Mouse (Mus musculus): ENCODE data around the gene Tgif2.
"Not testable (repeated sequence)": the region's sequence is repeated elsewhere in the genome, so short reads cannot be mapped to it uniquely, and the experiment has no call there.

The Tgif2 gene

DNA sequence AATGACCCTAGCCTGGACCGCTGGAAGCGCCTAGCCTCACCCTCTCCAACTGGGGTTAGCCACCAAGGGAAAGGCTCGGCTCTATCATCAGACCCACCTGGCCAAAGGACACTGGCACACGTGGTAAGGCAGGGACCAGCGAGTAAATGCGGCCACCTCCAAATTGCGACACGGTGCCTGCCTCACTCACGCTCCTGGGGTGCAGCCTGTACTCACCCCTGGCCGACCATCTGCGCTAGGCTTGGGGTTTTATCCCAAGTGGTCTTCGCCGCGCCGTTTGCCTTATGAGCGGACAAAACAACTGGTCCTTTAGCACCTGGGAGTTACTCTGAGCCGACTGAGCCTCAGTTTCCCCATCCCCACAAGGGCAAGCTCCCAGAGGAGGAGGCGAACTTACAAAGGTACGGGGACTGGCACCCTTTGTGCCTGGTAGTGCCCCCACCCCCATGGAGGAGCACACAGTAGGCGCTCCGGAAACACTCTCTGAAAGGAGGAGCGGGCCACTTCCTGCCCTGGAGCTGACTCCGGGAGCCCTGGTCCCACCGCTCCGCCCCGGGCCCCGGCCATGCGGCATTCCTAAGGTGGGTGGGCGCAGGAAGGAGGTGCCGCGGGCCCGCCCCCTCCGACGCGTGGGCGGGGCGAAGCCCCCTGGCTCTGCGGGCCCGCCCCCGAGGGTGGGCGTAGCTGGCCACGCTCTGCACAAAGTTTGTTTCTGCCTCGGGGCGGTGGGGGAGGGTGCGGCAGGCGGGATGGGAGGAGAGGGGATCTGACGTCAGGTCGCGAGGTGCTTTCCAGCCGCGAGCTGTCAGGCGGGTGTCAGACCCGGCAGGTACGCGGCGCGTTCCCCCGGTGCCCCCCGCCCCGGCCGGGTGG lies at the start of gene Tgif2:
TSS of gene Tgif2 (plus strand) at position 689 of the 873 bp plus-strand sequence.
- DNase-seq (ENCODE audit: low spot score), result peak; percentile 45

DNA sequence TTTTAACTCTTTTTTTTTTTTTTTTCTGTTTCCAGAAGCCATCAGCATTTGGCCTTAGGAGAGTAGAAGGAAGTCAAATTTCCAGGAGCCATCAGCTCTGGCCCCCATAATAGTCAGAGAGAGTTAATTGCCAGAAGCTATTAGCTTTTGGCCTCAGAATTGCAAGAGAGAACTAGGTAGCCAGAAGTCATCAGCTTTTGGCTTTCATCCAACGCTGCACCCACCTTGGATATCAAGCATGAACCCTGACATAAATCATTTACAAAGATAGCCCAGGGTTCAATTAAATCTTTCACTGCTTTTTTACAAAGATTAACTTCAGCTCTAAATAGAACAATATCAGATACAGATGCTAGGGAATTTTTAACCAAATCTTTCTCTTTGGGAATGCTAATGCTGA lies 41.3 kb upstream of the Tgif2 start:
- no peak for DNase-seq (ENCODE audit: low spot score)

DNA sequence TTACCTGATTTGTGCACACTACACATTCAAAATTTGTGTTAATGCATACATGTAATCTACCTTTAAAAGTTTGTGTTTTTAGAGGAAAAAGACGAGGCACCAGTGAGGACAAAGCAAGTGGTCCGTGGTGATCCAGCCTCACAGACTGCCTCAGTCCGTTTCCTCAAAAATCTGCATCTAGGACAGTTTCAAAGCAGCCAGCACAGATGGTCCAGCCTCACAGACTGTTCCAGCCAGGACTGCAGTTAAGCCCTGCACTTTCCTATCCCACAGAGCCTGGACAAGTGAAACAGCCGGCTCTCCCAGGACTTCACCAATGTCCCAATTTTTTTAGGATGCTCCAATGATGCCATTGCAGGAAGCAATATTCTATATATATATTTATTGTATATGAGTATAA lies 38.8 kb upstream of the Tgif2 start:
- no peak for DNase-seq (ENCODE audit: low spot score)

DNA sequence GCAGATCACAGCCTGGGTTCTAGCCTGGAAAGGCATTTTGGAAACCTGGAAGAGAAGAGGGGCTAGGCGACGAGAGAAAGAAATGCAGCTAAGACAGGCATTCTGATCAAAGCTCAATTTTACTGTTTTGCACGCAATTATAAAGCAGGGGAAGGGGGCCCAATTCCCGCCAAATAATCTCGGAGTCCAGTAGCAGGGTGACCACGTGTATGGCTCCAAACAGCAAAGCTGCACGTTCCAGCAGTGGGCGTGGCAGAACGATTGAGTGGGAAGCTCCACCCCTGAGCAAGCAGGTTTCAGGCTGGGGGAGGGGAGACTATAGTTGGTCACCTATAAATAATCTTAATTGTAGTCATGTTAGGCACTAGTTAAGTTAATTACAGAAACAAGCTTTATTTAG lies 37.7 kb upstream of the Tgif2 start:
- not testable (repeated sequence) for DNase-seq (ENCODE audit: low spot score)

DNA sequence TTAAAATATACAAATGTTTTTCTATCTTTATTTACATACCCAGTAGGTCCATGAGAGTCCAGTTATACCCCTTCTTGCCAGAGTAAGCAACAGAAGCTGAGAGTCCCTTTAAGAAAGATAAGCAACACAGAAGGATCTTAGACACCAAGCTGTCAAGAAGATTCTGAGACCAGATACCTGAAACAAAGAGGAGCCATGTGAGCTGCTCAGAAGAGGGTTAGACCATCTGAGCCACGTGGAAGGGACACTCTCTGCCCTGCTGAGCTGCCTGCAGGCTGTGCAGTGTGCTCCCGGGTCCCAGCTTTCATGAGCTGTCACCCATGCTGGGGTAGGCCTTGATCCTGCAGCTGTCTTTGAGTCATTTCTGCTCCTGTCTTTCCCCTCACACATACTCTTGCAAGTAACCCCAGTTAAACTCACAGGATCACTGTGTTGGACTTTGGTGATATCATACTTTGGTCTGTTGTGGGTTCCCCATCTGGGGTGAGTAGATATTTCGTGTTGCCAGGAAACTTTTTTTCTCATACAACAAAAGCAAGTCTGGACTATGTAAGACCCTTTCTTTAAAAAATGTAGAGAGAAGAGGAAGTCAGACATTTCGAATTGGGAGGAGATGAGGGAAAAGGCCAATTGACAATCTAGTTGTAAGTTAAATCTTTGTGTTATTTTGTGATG lies 36.0 kb upstream of the Tgif2 start:
- no peak for DNase-seq (ENCODE audit: low spot score)

DNA sequence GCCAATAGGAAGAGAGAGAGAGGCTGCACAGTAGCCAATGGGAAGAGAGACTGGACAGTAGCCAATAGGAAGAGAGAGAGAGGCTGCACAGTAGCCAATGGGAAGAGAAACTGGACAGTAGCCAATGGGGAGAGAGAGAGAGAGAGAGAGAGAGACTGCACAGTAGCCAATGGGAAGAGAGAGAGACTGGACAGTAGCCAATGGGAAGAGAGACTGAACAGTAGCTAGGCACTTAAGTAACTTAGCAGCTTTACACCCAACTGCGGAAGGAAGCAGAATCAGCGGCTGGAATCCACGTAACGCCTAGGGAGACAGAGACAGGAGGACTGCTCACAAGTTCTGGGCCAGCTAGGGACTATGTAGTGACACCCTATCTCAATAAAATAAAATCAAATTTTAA lies 35.2 kb upstream of the Tgif2 start:
- no peak for DNase-seq (ENCODE audit: low spot score)

DNA sequence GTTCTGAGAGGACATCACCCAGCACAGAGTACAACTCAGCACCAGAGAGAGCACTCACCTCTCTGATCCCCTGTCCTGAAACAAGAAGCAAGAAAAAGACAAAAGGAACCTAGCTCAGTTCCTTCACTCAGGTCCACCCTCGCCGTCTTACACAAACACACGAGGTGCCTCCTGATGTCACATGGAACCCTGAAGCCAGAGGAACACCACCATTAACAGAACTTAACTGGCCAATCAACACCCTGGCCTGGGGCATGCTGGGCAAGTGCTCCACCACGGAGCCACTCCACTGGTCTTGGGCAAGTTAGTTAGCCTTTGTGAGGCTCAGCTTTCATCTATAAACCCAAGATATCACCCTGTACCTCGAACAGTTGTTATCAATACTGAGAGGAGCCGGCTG lies 32.9 kb upstream of the Tgif2 start:
- no peak for DNase-seq (ENCODE audit: low spot score)

DNA sequence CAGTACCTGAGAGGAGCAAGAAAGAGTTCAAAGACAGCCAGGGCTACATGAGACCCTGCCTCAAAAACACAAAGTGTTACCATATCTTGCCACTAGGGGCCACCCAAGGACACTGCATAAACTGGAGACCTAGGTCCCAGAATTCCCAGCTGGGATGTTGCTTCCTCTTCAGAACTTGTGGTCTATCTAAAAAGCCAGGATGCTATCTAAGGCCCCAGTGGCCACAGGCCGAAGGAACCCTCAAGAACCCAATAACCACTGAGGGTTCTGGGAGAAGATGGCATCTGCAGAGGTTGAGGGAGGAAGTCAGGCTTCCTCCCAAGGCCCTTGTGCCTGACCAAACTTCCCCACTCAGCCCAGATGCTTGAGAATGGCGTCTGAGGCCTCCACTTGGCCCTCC lies 30.2 kb upstream of the Tgif2 start:
- no peak for DNase-seq (ENCODE audit: low spot score)

DNA sequence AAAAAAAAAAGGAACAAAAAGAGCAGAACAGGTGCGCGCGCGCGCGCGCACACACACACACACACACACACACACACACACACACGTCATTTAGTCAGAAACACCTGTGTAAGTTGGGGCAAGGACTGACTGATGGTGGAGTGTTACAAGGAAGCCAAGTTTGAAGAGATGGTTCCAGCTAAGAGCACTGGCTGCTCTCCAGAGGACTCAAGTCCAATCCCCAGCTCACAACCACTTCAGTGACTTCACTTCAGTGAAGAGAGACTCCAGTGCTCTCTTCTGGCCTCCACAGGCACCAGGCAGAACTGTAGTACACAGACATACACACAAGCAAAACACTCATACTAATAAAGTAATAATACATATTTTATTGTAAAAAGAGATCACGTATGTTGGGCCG lies 29.1 kb upstream of the Tgif2 start:
- no peak for DNase-seq (ENCODE audit: low spot score)

DNA sequence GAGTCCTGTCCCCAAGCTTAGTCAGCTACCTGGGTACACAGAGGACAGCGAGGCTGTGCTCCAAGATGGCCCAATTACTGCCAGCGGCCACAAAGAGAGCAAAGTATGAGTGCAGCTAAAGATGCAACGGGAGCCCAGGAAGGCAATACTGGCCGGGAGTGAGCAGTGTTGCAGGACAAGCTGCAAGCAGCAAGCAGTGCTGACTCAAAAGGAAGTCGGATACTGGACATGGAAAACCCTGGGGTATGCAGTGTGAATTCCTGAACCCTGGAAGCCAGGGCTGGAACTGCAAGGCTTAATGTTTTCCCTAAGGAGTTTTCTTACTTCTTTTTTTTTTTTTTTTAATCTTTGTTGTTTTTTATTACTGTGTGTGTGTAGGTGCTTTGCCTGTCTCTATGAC lies 28.3 kb upstream of the Tgif2 start:
- DNase-seq (ENCODE audit: low spot score), result no peak

DNA sequence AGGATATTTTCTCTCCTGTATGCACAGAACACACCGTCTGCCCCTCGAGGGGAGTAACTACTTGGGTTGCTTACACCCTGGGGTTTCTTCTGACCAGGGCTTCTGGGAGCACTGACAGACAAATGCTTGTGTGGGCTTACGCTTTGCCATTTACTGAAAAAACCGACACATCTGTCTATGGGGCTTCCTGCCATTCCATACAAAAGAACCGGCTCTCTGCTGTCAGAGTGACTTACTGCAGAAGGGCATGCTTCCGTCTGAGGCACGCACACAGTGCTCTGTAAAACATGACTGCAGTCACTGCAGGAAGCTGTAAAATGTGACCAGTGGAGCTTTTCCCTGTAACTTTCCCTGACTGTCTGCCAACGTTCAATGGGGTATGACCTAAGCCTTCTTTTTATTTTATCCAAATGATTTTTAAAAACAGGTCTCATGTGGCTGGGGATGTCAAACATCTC lies 25.4 kb upstream of the Tgif2 start:
- DNase-seq (ENCODE audit: low spot score), result no peak

DNA sequence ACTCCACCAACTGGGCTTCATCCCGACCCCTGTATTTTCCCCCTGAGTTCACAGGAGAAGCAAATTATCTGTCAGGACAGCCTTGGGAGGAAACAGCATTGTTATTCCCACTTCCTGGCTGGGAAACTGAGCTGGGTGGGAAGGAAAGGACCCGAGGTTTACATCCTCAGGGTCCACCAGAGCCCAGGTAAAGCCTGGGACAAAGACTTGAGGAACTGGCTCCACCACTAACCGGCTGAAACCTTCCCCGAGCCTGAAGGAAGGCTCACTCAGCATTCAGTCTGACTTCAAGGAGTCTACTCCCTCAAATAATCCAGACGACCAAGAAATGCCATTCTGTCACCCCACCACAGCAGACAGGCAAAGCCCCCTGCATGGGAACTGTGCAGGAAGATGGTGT lies 24.9 kb upstream of the Tgif2 start:
- no peak for DNase-seq (ENCODE audit: low spot score)

DNA sequence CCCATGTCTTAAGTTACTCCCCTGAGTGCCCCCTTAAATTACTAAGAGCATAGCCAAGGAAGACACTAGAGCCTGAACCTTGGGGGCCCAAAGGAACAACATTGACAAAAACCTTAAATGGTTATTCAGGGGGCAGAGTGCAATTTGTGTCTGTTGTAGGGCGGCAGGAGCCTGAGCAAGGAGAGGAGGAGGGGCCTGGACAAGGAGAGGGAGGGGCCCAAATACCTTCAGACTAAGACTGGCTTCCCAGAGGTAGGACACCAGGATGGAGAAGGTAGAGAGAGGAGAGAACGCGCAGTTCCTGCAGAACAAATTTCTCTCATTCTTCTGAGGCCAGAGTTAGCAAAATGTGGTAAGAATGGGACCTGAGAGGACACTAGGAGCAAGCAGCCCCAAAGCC lies 24.4 kb upstream of the Tgif2 start:
- DNase-seq (ENCODE audit: low spot score), result no peak

DNA sequence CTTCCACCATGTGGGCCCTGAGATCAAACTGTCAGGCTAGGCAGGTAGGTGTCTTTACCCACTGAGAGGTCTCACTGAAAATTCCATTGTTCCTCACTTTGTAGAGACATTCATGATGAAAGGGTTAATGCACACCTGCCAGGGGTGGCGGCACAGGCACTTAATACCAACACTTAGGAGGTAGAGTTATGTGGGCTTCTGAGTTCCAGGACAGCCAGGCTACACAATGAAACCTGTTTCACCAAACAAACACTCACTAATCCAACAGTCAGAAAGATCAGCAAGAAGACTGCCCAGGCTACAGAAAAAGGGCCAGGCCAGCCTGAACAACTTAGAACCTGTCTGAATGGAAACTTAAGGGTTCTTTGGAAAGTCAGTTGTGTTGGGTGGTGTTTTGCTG lies 23.7 kb upstream of the Tgif2 start:
- no peak for DNase-seq (ENCODE audit: low spot score)

DNA sequence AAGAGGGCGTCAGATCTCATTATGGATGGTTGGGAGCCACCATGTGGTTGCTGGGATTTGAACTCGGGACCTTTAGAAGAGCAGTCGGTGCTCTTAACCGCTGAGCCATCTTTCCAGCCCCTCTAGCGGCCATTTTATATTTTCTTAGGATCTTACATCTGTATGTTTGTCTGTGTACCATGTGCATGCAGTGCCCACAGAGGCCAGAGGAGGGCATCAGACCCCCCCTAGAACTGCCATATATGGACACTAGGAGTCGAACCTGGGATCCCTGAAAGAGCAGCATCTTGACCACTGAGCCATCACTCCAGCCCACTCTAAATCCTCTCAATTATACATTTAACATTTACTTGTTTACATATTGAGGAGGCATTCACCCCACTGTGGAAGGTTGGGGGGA lies 14.7 kb upstream of the Tgif2 start:
- DNase-seq (ENCODE audit: low spot score), result not testable (repeated sequence)

DNA sequence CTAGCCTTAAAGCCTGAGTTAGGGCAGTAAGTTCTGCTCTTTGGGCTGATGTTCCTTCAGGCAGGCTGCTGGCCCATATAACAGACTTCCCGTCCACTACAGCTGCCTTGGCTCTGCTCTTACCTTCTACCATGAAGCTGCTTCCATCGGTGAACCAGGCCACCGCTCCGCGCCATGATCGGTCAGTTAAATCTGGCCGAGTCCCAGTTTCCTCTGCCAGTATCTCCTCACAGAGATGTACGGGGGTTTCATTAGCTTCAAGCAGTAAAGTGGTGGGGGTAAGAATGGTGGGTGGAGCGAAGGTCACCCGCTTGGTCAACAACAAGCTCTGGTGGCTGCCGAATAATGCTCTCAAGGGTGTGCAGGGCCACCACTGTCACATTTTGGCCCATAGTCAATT lies 5.5 kb upstream of the Tgif2 start:
- no peak for DNase-seq (ENCODE audit: low spot score)

DNA sequence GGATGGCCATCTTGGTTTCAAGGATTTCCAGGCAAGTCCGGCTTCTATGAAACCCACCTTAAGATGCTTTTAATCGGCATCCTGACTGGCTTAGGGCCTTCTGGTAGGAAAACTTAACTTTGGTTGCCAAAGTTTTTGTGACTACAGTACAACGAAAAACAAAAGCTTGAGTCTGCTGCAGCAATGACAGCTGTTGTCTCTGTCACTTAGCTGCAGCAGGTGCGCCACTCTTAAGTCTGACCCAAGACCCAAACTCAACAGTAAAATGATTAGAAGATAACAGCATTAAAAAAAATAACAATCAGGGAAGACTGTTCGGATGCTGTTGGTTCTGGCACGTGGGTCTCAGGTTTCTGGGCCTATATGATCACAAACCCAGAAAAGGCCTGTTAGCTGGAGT lies 968 bp upstream of the Tgif2 start:
- DNase-seq (ENCODE audit: low spot score), result no peak

DNA sequence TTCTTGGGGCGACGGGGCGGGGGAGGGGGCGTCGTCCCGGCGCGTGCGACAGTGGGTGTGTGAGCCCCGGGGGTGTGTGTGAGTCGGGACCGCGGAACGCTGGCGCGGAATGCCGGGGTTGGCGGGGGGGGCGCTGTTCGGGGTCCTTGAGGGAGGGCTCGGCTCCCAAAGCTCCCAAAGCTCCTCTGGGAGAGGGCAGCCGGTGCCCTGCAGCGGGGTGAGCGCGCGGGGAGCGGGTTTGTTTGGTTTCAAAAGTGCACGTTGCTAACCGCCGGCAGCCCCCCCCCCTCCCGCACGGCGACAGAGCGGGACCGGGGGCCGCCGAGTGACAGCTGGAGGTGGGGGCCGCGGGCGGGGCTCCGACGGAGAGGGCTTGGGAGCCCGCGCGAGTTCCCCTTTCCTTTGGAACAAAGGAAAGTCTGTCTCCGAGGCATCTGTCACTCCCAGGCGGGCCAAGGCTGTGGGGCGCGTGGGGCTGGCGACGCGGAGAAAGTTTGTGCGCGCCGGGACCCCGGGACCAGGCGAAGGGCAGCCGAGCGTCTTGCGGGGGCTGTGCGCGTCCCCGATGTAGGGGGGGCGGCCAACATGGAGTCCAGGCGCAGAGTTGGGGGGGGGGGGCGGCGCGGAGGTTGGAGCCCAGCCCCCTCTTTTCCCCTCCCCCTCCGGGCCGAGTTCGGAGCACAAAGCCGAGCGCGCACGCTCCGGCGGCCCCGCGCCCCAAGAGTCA lies 657 bp downstream of the Tgif2 start:
- DNase-seq (ENCODE audit: low spot score), result no peak

DNA sequence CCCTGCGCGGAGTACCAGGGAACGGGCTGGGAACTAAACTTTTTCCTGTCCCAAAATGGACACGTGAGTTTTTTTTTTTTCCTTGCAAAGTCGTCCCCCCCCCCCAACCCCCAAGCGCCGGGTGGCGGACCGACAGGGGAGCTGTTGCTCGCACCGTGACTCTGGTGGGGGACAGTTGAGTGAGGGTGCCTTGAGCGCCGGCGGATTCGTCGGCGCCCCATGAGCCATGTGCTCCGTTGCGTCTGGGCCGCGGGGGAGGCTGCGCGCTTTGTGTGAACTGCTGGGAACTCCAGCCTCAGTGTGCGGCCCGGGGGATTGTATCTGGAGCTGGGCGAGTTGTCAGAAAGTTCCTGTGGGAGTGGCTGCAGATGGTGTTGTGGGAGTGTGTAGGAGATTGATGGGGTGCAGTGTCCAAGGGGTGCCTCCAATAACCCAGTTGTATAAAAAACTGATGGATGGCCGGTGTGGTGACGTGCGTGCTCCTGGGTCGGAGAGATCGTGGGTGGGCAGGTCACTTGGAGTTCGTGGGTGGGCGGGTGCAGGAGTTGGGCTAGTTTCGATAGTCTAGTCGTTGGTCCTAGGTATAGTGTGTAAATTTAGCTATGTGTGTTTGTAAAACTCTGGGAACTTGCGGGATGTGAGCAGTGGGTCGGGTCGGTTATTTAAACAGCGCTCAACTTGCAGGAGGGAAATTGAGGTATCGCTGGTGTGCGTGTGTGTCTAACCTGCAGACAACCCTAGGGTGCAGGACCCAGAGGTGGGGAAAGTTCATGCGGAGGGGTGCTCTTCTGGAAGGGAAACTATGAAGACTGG lies 1.4 kb downstream of the Tgif2 start:
- DNase-seq (ENCODE audit: low spot score), result no peak

DNA sequence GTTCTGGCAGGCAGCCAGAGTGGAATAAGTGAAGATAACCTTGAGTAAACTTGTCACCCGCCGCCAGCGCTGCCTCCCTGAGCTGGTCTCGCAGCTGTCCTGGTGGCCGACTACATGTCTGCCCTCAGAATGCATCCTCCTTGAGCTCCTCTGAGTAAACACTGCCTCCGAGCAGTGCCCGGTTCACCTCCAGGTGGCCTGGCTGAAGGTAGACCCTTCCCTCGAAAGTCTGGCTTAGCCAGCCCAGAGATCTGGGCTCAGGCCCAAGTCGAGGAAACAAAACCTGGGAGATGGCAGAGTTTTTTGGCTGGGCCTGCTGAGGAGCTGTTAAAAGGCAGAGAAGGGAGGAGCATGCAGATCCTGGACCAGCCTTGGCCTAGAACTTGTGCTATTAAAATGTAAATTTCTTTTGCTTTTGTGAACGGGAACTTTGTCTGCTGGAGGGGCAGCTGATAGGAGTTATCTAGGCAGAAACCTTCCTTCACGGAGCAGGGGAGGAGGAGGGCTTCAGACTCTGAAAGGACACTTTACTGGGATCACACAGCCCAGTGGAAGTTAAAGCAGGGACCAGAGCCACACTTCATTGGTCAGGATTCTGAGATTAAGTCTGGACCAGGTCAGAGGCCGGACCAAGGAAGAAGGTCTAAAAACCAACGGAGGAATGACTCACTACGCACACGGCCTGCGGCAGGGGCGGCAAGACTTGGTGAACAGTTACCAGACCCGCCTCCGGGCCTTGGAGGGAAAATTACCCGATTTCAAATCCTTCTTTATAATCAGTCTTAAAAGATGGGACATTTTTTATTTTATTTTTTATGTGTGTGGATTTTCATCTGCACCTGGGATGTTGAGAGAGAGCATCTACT lies 2.3 kb downstream of the Tgif2 start:
- no peak for DNase-seq (ENCODE audit: low spot score)

DNA sequence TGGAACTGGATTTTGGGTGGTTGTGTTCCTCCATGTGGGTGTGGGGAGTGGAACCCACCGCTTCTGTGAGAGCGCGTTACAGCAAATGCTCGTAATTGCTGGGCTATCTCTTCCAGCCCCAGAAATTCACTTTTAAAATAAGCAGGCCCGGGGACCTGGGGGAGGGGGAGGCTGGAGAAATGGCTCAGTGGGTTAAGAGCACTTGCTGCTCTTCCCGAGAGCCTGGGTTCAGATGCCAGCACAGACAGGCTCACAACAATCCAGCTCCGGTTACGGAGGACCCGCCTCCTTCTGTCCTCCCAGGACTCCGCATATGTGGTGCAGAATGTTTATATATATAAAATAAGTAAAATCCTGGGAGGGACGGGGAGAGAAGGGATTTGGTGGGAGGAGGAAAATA lies 2.9 kb downstream of the Tgif2 start:
- DNase-seq (ENCODE audit: low spot score), result no peak

Measured in urinary bladder, postnatal 10 days (tissue).